Mouse (Mus musculus): ENCODE measurements around the gene Rcvrn. TPM values are rescaled to one million over a fixed set of nuclear protein-coding genes. Genes with fewer than 3 reads are reported as not detected.

Rcvrn gene
- polyA plus RNA-seq, 1 experiment from 2014 or later: not detected

DNA sequence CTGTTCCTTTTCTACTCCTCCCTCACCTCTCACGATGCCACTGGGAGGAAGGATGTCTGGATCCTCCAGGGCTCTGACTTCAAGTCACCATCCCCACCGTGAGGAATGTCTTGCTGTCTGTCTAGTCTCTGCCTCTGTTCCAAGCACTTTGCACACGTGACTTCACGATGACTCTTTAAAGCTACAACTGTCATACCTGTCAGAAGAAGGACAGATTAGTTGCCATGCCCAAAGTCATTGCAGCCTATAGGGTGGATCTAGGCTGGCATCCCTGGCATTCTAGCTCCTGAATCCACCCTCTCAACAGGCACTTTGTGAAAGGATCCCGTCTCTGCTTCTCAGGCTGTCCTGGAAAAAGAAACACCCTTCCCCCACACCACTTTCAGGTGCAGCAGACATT is 15.8 kb upstream of the Rcvrn start:
- Histone ChIP-seq H3K36me3 (no peaks in the 10 kb centered on the region), H3K4me3 (no peak overlapping the region), H3K27me3 (no peaks in the 10 kb centered on the region), H3K27ac (no peak overlapping the region), H3K9ac (no peak overlapping the region), H3K4me2 (no peak overlapping the region), H3K9me3 (no peaks in the 10 kb centered on the region), H3K4me1 (replicated peaks) (no peaks in the 10 kb centered on the region)
- 77% methylated on average over 5 of the region's 5 CpGs for WGBS
- no peak for ATAC-seq (ENCODE audit: low FRiP score)

DNA sequence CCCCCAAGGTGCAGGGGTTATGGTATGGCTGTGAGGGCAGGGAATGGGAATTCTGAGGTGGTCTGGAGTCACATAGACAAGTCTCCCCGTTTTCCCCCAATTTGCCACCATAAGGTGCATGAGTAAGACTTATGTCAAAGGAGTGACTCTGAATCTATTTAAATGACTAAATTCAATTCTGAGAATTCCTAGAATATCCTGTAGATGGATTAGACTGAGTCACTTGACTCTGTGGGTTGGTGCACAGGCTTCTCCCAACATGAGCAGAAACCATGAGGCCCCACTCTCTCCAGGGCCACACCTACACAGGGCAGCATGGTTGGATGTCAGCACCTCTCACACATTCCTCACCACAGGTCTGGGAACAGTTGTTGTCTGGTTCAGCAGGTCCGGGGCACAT is 15.2 kb upstream of the Rcvrn start:
- Histone ChIP-seq H3K27me3 (no peaks in the 10 kb centered on the region), H3K4me2 (no peak overlapping the region), H3K4me1 (replicated peaks) (no peaks in the 10 kb centered on the region), H3K36me3 (no peaks in the 10 kb centered on the region), H3K27ac (no peak overlapping the region), H3K9me3 (no peaks in the 10 kb centered on the region), H3K4me3 (no peak overlapping the region), H3K9ac (no peak overlapping the region)
- 94% methylated on average over 2 of the region's 2 CpGs for WGBS
- ATAC-seq (ENCODE audit: low FRiP score): no peak

DNA sequence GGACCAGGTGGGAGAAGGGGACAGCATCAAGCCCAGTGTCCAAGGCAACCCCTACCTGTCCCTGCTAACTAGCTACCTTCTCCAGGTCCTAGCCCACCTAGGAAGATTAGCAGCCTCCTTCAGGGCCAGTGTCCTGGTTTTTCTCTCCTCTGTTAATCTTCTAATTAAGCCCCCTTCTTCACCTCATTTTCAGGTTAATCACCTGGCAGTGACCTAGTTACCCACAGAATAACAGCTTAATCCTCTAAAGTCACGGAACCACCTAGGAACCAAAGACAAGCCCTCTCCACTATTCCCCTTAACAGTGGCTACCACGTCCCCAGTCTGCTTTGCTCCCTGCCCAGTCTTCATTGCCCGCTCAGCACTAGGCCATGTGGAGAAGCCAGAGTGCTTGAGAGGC is 13.3 kb upstream of the Rcvrn start:
- H3K4me3 ChIP-seq: no peak overlapping the region
- H3K36me3 ChIP-seq: no peaks in the 10 kb centered on the region
- no peak overlapping the region for H3K9ac ChIP-seq
- H3K4me2 ChIP-seq: no peak overlapping the region
- no peaks in the 10 kb centered on the region for H3K27me3 ChIP-seq
- ATAC-seq (ENCODE audit: low FRiP score): no peak
- H3K27ac ChIP-seq: no peak overlapping the region
- no peaks in the 10 kb centered on the region for H3K9me3 ChIP-seq
- 84% methylated on average over 3 of the region's 3 CpGs for WGBS
- no peaks in the 10 kb centered on the region for H3K4me1 ChIP-seq (replicated peaks)

DNA sequence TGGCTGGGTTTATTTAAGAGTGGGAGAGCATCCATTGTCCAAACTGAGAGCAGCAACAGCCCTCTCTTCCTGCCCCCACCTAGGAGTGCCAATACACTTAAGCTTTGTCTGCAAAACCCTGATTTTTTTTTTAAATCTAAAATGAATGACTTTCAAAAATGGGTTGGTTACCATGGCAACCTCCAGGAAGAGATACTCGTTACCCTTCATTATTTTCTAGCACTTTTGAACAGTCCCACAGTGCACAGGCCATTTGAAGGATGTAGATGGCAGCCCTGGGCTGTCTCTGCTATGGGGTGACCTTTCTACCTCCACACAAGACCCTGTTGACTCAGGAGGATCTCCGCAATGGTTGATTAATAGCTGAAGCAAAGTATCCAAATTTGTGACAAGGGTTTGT is 9.0 kb upstream of the Rcvrn start:
- Histone ChIP-seq H3K27me3 (no peaks in the 10 kb centered on the region), H3K36me3 (no peaks in the 10 kb centered on the region), H3K9ac (no peak overlapping the region), H3K4me3 (no peak overlapping the region), H3K9me3 (no peaks in the 10 kb centered on the region), H3K4me1 (replicated peaks) (no peaks in the 10 kb centered on the region), H3K4me2 (no peak overlapping the region), H3K27ac (no peak overlapping the region)
- no peak for ATAC-seq (ENCODE audit: low FRiP score)
- 61% methylated on average over 2 of the region's 2 CpGs for WGBS

DNA sequence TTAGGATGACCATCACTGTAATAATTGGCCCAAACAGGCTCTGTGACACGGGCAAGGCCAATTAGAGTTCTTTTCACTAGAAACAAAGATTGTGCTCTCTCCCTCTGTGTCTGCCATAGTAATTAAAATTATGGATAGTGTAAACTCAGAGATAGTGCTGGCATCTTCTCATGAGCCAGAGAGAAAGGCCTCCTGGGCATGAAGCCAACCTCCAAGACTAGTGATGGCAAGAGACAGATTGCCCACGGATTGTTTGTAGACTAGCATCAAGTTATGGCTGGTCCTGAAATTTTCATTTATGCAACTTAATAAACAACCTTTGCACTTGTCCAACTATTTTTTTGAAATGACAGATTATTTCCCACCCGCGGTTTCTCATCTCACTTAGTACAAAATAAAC is 17.9 kb downstream of the Rcvrn start:
- H3K27me3 ChIP-seq: no peaks in the 10 kb centered on the region
- H3K9me3 ChIP-seq: no peaks in the 10 kb centered on the region
- no peak overlapping the region for H3K4me3 ChIP-seq
- H3K36me3 ChIP-seq: no peaks in the 10 kb centered on the region
- no peak overlapping the region for H3K9ac ChIP-seq
- no peak overlapping the region for H3K27ac ChIP-seq
- no peaks in the 10 kb centered on the region for H3K4me1 ChIP-seq (replicated peaks)
- 89% methylated on average over 4 of the region's 4 CpGs for WGBS
- ATAC-seq (ENCODE audit: low FRiP score): no peak
- H3K4me2 ChIP-seq: no peak overlapping the region

DNA sequence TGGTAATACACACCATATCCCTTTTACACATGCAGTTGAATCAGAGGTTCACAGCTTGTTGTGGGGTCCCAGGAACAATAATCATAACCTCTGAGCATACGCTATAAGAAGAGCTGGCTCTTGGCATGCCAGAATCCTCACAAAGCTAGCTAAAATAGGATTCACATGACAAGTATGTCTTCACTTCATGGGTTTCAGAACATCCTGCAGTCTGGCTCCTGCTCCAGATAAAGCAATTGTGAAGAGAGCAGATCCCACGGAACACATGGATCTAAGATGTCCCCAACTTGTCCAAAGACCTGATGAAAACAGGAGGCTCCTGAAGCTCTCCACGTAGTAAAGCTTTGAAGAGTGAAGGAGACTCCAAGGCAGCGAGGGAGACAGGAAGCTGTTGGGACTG is 20.3 kb downstream of the Rcvrn start:
- no peak overlapping the region for H3K27ac ChIP-seq
- WGBS: 90% methylated on average over 4 of the region's 4 CpGs
- no peak overlapping the region for H3K9ac ChIP-seq
- no peak overlapping the region for H3K4me2 ChIP-seq
- no peaks in the 10 kb centered on the region for H3K9me3 ChIP-seq
- H3K36me3 ChIP-seq: no peaks in the 10 kb centered on the region
- H3K4me1 ChIP-seq (replicated peaks): no peaks in the 10 kb centered on the region
- no peaks in the 10 kb centered on the region for H3K27me3 ChIP-seq
- ATAC-seq (ENCODE audit: low FRiP score): no peak
- no peak overlapping the region for H3K4me3 ChIP-seq

DNA sequence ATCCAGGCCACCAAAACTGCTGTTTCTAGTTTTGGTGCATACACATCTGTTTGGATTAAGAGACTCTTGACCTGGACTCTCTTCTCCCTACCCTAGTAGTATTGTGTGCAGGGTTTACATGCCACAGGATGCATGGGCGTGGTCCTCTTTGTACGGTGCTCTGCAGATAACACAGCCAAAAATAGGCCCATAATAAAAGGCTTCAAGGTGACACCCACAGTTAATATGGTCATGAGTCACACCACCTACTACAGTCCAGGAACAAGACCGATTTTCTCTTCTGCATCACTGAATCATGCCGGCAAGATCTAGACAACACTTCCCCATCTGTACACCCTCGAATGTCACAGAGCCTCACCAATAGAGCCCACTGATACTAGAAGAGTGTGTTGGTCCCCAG is 26.4 kb downstream of the Rcvrn start:
- WGBS: 93% methylated on average over 5 of the region's 5 CpGs
- Histone ChIP-seq H3K36me3 (no peaks in the 10 kb centered on the region), H3K4me2 (no peak overlapping the region), H3K9me3 (no peaks in the 10 kb centered on the region), H3K9ac (no peak overlapping the region), H3K27me3 (no peaks in the 10 kb centered on the region), H3K4me3 (no peak overlapping the region), H3K27ac (no peak overlapping the region), H3K4me1 (replicated peaks) (no peaks in the 10 kb centered on the region)
- no peak for ATAC-seq (ENCODE audit: low FRiP score)

DNA sequence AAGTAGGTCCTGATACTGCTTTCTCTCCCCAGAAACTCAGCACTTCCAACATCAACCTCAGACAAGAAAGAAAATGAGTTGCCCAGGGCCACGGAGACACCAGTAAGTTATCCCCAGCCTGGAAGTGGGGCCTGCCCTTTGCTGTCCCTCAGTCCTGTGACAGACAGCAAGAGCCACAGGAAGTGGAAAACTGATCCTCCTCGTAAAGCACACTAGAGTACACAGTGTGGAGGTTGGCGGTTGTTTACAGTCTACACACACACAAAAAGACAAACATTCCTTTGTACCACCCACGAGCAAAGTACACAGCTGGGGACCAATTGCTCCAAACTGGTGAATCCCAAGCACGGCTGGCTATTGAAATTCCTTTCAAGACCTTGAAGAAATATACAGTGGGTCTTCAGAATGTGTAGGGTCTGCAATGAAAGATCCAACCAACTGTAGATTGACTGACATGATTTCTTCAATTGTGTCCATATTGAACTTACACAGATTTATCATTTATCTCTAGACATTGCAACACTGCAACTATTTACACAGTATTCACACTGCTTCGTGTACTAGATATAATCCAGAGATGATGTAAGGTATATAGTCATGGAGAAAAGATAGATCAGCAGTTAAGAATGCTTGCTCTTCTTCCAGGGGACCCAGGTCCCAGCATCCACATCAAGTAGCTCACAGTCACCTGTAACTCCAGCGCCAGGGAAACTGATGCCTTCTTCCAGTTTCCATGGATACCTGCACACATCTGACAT is 27.5 kb downstream of the Rcvrn start:
- no peaks in the 10 kb centered on the region for H3K9me3 ChIP-seq
- H3K4me2 ChIP-seq: no peak overlapping the region
- H3K4me1 ChIP-seq (replicated peaks): no peaks in the 10 kb centered on the region
- H3K9ac ChIP-seq: no peak overlapping the region
- no peak overlapping the region for H3K27ac ChIP-seq
- no peak overlapping the region for H3K4me3 ChIP-seq
- H3K36me3 ChIP-seq: no peaks in the 10 kb centered on the region
- 67% methylated on average over 7 of the region's 7 CpGs for WGBS
- H3K27me3 ChIP-seq: no peaks in the 10 kb centered on the region
- ATAC-seq (ENCODE audit: low FRiP score): no peak

DNA sequence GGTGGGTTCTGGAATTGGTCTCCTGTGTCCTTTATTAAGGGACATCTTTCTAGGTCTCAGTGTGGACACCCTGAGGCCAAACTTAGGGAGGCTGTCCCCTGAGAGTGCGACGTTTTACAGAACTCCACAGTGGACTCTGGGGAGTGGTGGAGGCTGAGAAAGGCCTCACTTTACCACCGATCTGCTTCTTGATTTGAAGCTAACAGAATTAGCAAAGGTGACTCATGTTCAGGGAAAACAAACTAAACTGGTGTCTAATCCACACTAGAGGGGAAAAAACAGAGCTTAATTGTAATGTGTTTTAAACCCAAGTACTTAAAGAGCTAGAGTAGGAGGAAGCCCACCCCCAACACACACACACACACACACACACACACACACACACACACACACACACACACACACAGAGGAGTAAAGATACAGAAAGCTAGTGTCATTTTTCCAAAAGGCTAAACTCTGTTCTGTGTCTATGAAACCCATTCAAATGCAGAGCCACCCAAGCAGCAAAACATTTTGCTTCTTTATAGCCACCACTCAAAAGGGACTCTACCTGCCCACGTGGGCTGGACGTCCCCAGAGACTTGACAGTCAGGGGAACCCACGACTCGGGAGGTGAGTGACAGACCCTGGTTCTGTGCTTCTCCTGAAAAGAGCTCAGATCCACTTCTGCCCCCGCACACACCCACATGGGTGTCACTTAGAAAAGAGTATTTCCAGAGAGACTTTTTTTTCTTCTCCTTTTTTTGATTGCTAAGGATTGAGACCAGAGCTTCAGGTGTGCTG is 28.3 kb downstream of the Rcvrn start:
- Histone ChIP-seq H3K27me3 (no peaks in the 10 kb centered on the region), H3K9me3 (no peaks in the 10 kb centered on the region), H3K9ac (no peak overlapping the region), H3K27ac (no peak overlapping the region), H3K4me3 (no peak overlapping the region), H3K4me1 (replicated peaks) (no peaks in the 10 kb centered on the region), H3K36me3 (no peaks in the 10 kb centered on the region), H3K4me2 (no peak overlapping the region)
- no peak for ATAC-seq (ENCODE audit: low FRiP score)
- WGBS: 68% methylated on average over 8 of the region's 8 CpGs

DNA sequence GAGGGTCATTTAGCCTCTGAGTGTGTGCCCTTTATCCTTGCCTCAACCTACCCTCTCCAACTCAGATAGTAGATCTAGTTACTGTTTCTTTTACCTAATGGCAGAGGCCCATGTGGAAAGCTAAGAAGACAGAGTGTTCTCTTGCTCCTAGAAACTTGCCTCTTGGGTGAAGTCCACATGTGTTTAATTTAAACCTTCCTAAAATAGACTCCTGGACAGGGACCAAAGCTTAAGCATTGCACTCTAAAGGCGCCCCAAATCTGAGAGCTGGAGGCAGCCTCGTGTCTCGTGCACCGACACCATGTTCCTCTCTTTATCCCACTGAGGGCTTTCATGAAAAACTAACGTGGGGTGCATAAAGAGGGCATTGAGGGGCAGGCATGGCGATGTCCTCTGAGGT is 32.0 kb downstream of the Rcvrn start:
- H3K4me1 ChIP-seq (replicated peaks): no peaks in the 10 kb centered on the region
- WGBS: 92% methylated on average over 6 of the region's 6 CpGs
- H3K27ac ChIP-seq: no peak overlapping the region
- H3K9me3 ChIP-seq: no peaks in the 10 kb centered on the region
- H3K9ac ChIP-seq: no peak overlapping the region
- no peaks in the 10 kb centered on the region for H3K36me3 ChIP-seq
- no peak for ATAC-seq (ENCODE audit: low FRiP score)
- H3K4me3 ChIP-seq: no peak overlapping the region
- H3K4me2 ChIP-seq: no peak overlapping the region
- no peaks in the 10 kb centered on the region for H3K27me3 ChIP-seq

DNA sequence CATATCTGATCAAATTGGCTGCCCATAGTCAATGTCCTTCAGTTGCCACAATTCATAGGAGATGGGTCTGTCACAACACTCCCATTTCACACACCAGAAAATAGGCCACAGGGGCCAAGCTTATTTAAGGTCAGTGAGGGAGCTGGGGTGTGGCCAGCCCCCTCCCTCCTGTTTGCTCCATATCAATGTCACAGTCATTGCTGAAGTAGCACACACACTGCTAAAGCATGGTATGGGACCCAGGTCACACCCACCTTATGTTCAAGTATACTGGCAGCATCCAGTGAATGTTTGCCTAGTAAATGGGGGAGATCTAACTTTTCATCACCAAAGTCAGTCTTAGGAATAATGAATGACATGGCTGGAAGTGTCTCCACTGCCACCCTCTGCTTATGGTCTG is 33.6 kb downstream of the Rcvrn start:
- Histone ChIP-seq H3K36me3 (no peaks in the 10 kb centered on the region), H3K9ac (no peak overlapping the region), H3K4me2 (no peak overlapping the region), H3K4me1 (replicated peaks) (no peaks in the 10 kb centered on the region), H3K4me3 (no peak overlapping the region), H3K27ac (no peak overlapping the region), H3K27me3 (no peaks in the 10 kb centered on the region), H3K9me3 (no peaks in the 10 kb centered on the region)
- ATAC-seq (ENCODE audit: low FRiP score): no peak

DNA sequence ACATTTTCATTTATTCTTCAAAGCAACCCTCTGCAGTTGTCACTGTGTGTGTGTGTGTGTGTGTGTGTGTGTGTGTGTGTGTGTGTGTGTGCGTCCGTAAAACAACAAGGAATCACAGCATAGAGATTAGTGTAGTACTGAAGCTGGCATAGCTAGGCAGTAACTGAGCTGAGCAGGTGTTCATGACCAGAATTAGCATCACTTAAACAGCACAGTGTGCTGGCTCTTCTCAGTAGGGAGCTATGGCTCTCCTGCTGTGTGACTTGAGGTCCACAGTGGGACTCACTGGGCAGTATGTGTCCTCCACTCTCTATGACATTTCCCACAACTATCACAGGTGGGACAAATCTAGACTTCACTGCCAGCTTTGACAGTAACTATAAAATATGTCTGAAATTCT is 35.9 kb downstream of the Rcvrn start:
- no peak for ATAC-seq (ENCODE audit: low FRiP score)
- Histone ChIP-seq H3K4me3 (no peak overlapping the region), H3K4me1 (replicated peaks) (no peaks in the 10 kb centered on the region), H3K4me2 (no peak overlapping the region), H3K36me3 (no peaks in the 10 kb centered on the region), H3K27ac (no peak overlapping the region), H3K27me3 (no peaks in the 10 kb centered on the region), H3K9ac (no peak overlapping the region), H3K9me3 (no peaks in the 10 kb centered on the region)
- 100% methylated on average over 2 of the region's 2 CpGs for WGBS

DNA sequence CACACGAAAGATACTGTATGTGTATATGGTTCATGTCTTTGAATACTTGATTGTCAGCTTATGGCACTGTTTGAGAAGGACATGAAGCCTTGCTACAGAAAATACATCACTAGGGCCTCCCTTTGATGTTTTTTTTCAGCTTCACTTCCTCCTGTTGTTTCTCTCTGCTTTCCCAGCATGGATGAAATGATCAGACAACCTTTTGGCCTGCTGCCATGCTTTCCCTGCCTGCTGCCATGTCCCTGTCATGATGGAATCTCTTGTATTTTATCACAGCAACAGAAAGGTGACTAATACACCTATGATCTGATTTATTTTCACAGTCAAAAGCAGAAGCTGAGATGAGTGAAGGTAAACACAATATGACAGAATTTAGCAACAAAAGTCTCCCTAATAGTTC is 38.6 kb downstream of the Rcvrn start:
- no peaks in the 10 kb centered on the region for H3K9me3 ChIP-seq
- H3K4me3 ChIP-seq: no peak overlapping the region
- no peaks in the 10 kb centered on the region for H3K36me3 ChIP-seq
- no peak overlapping the region for H3K27ac ChIP-seq
- no peak overlapping the region for H3K9ac ChIP-seq
- no peaks in the 10 kb centered on the region for H3K27me3 ChIP-seq
- WGBS: 79% methylated on average over 1 of the region's 1 CpGs
- H3K4me1 ChIP-seq (replicated peaks): no peaks in the 10 kb centered on the region
- ATAC-seq (ENCODE audit: low FRiP score): no peak
- H3K4me2 ChIP-seq: no peak overlapping the region

All from hindbrain, embryonic 13.5 days (tissue).